Mouse (Mus musculus) MEL (cell line): ENCODE results near the gene Pipox.

Experiments
- CTCF ChIP-seq, 3 experiments: IDR thresholded peaks in 2 of 3; conservative IDR thresholded peaks in 1 of 3; 2 replicates each; pipeline ENCODE4 v1.5.1; 2011 to 2012; ENCODE audit warnings: low read length in 3 of 3, low read depth in 2 of 3, mild to moderate bottlenecking in 2 of 3, improper control_type of control experiment in 1 of 3, inconsistent platforms in 1 of 3, mixed read lengths in 1 of 3, moderate library complexity in 1 of 3; ENCODE audit not compliant: control insufficient read depth in 1 of 3, insufficient read depth in 1 of 3, poor library complexity in 1 of 3, severe bottlenecking in 1 of 3
- EP300 ChIP-seq, 2 experiments: IDR thresholded peaks; 2 replicates each; pipeline ENCODE4 v1.6.1; 2011; ENCODE audit warnings: improper control_type of control experiment in 2 of 2, low read length in 2 of 2, low read depth in 1 of 2, mild to moderate bottlenecking in 1 of 2
- GATA1 ChIP-seq: IDR thresholded peaks from 2 replicates; pipeline ENCODE4 v1.6.1; 2011; ENCODE audit warnings: low read depth, low read length, improper control_type of control experiment
- POLR2A ChIP-seq, 2 experiments: IDR thresholded peaks; 2 replicates each; pipeline ENCODE4 v1.6.1; 2011 to 2012; ENCODE audit warnings: low read length in 2 of 2, mild to moderate bottlenecking in 2 of 2, control low read depth in 1 of 2, improper control_type of control experiment in 1 of 2, low read depth in 1 of 2, moderate library complexity in 1 of 2; ENCODE audit not compliant: control insufficient read depth in 1 of 2, insufficient read depth in 1 of 2, poor library complexity in 1 of 2
- SIN3A ChIP-seq: IDR thresholded peaks from 2 replicates; pipeline ENCODE4 v1.6.1; 2012; ENCODE audit warnings: low read length, improper control_type of control experiment, inconsistent platforms
- TAL1 ChIP-seq: IDR thresholded peaks from 2 replicates; pipeline ENCODE4 v1.6.1; 2012; ENCODE audit warnings: mild to moderate bottlenecking, inconsistent platforms, low read length, moderate library complexity, mixed read lengths

DNA sequence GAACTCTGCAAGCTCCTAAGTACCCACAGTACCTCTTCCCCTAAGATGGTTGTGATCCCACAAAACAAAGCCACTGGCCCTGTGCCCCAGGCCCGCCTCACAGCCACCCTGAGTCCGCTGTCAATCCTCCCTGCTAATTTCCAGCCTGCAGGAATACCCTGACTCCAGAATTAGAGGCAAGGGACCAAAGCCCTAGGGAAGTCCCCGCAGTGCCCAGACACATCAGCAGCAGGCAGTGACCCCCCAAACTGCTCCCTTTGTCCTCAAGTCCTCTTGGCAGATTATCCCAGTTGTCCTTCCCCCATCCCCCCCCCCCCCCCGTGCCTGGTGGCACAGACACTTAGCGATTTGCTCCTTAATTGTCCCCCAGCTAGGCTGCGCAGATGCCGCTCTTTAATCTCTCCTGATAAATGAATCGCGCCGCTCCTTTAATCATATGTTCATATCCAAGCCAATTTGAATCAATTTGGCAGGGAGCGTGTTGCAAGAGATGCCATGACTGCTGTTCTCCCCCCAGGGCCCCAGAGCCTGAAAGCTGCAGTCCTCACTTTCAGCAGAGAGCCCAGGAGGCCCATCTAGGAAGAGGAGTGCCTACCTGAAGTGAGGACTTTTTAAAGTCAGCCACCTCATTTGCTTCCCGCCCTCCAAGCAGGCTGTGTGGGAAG is 26.3 kb downstream of the Pipox start:
- TF ChIP-seq SIN3A (no peak), CTCF (IDR thresholded peaks at IDR 0.05 in 2 of 3, conservative IDR thresholded peaks at IDR 0.05 in 1 of 3; ENCODE audit: control insufficient read depth in 1 of 3, insufficient read depth in 1 of 3, low read depth in 2 of 3, low read length in 3 of 3, poor library complexity in 1 of 3, severe bottlenecking in 1 of 3) (no peak), POLR2A (IDR thresholded peaks at IDR 0.05; ENCODE audit: control insufficient read depth in 1 of 2, insufficient read depth in 1 of 2, low read depth in 1 of 2, low read length in 2 of 2, poor library complexity in 1 of 2) (no peak), GATA1 (no peak), TAL1 (no peak), EP300 (IDR thresholded peaks at IDR 0.05; ENCODE audit: low read depth in 1 of 2, low read length in 2 of 2) (no peak)
